Mouse (Mus musculus) frontal cortex, postnatal 36 days (tissue): ENCODE data around the gene Zfp985.
"Not testable (repeated sequence)": the region's sequence is repeated elsewhere in the genome, so short reads cannot be mapped to it uniquely, and the experiment has no call there.

Experiments
- DNase-seq, 2 experiments: peaks; one replicate each; pipeline ENCODE4 v3.0.0; 2022; ENCODE audit warnings: low spot score in 2 of 2

Gene Zfp985

GRCm38 (mm10) chr4:147553071-147553470 is at the start of gene Zfp985:
Zfp985 (plus strand) TSS chr4:147553277.
- not testable (repeated sequence) for DNase-seq

DNA sequence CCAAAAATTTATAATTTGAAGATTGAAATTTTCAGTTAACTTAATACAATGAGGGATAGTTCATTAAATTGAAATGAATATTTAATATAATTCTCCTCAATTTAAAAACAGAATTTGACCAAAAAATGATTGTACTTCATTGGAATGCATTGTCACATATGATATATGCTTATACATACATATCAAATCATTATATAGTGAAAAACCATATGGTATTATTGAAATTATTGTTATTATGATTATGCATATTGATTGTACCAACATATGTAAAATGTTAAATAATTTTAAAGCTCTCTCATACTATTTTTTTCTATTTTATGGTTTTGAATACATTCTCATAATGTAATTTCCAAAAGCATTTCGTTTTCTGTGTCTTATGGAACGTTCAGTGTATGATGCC is 43.9 kb upstream of the Zfp985 start:
- no peak for DNase-seq

DNA sequence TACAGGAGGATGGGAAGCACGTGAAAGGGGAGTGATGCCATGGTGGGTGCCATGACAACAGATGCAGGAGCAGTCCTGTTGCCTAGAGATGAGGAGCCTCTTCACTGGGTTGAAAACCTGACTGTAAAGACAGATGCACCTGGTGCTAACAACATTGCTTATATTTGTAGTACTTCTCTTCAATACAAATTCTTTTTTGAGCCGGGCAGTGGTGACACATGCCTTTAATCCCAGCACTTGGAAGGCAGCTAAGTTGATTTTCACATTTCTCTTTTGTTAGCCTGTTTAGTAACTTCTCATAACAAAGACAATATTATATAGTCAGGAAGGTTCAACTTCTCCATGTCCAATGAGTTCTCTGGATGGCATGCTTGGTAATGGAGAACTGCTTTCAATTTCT is 34.1 kb upstream of the Zfp985 start:
- no peak for DNase-seq

DNA sequence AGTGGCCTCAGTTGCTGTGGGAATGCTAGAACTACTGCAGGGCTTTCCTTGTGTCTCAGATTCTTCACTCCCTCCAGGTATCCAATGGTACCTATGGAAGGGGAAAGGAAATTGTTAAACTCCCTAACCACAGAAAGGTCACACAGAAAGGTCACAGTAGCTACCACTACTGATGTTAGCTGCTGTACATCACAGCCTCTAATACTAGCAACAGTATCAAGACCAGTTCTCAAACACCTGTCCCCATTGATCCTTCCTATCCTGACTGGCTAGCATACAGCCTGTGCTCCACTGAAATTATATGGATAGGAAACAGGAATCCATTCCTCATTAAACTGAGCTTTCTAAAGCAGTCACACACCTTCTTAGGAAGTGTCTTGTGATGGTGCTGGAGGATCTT is 33.0 kb upstream of the Zfp985 start:
- no peak for DNase-seq

DNA sequence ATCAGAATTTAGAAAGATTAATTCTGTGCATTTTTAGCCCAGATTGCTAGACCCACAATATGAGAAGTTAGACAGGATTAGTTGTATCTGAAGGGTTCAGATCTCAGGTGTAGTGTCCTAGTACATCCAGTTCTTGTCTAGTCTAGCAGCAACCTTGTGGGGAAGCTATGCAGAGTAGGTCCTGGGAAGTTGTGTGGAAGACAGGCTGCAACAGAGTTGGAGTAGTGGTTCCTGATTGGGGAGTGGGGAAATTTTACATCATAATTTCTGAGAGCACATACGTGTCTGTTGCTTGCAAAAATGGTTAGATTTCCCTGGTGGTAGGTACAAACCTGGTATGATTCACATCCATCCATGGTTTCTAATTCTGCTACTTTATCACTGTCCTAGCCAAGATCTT is 28.0 kb upstream of the Zfp985 start:
- no peak for DNase-seq

DNA sequence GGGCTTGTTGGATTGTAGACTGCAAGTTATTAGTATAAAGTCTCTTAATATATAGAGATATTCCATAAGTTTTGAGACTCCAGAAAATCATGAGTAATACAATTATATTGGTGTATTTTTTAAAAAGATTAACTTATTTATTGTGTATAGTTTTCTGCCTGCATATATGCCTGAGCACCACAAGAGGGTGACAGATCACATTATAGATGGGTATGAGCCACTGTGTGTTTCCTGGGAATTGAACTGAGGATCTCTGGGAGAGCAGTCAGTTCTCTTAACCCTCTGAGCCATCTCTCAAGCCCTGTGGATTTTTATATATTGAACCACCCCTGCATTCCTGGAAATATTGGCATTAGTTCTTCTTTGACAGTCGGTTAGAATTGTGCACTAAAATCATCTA is 22.7 kb upstream of the Zfp985 start:
- DNase-seq, result no peak

DNA sequence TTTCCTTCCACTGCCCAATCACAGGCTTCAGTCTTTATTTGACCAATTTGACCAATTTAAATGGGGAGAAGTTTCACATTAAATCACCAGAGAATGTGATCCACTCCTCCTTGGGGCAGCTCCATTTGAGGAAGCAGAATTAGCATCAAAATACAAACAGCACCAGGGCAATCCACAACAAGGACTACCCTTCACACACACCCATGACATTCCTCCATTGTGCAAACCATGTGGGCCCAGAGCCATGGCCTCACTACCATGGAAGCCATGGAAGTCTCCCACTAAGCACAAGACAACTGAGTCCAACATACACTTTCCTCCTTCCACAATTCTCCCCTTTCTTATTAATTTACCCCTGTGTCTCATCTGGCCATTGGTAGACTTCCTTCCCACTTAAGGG is 17.2 kb upstream of the Zfp985 start:
- not testable (repeated sequence) for DNase-seq

GRCm38 (mm10) chr4:147537702-147538101 is 15.4 kb upstream of the Zfp985 start:
- DNase-seq, result no peak

DNA sequence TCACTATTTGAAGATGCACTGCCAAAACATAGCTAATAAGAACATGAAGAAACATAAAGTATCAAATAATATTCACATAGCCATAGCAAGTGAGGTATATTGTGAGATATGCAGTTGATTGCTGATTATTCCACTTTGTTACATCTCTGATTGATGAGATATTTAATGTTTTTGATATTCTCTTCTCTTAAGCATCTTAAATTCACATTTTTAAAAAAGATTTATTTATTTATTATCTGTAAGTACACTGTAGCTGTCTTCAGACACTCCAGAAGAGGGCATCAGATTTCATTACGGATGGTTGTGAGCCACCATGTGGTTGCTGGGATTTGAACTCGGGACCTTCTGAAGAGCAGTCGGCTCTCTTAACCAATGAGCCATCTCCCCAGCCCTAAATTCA is 13.2 kb upstream of the Zfp985 start, which contains the start of gene Gm16503:
Gm16503 (plus strand) TSS at position 301 of the 400 bp plus-strand sequence.
- DNase-seq, result not testable (repeated sequence)

DNA sequence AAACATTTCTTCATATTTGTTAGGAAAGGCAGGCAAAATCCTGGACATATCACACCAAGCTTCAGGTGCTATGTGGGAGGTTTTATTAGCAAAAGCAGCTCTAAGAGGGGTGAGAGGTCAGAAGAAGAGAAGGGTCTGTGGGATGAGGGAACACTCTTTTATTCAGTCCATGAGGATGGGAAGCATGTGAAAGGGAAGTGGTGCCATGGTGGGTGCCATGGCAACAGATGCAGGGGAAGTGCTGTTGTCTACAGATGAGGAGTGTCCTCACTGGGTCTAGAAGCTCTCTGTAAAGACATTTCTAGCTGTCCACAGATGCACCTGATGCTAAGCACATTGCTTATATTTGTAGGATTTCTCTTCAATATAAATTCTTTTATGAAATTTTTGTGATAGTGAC is 12.0 kb upstream of the Zfp985 start:
- DNase-seq, result no peak

DNA sequence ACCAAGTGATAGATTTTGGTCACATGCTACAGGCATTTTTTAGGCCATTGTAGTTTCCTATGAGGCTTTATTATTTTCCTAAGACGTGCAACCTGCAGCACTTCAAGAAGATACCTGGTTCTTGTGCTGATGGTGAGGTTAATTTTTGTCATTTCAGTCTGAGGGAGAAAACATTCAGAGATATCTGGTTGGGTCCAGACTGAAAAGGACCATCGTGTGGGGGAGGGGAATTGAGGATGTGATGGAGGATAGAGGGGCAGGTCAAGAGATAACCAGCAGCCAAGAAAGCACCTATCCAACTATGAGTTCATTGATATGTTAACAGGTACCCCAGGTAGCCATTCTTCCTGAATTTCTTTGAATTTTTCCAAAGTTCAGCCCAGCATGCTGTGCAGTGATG is 1.3 kb downstream of the Zfp985 start:
- DNase-seq, result not testable (repeated sequence)

DNA sequence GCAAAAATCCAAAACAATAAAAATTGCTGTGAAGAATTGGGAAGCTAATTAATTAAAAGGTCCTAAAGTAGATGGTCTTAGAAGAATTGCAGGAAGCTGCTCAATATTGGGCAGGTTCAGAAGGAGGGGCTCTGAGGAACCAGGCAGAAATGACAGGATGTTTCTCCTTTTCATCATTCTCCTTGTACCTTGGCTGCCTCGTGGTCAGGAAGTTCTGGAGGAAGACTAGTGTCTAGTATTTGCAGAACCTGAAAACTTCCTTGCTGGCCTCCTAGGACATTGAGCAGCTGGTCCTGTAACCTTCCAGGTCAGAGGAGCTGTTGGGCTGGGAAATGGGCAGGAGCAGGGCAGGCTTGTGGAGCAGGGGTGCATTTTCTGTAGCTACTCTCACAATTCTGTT is 3.8 kb downstream of the Zfp985 start:
- not testable (repeated sequence) for DNase-seq

DNA sequence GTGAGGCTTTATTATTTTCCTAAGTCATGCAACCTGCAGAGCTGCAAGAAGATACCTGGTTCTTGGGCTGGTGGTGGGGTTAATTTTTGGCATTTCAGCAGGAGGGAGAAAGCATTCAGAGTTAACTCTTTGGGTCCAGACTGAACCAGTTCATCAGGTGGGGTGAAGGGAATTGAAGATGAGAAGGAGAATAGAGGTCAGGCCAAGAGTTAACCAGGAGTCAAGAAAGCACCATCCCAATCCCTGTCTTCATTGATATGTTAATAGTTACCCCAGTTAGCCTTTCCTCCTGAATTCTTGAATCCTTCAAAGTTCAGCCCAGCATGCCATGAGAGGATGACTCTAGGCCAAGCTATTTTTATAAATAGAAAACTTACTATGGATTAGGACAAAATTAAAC is 4.9 kb downstream of the Zfp985 start:
- not testable (repeated sequence) for DNase-seq

- not testable (repeated sequence) for DNase-seq
Measured at GRCm38 (mm10) chr4:147559096-147559495, 6.0 kb downstream of the Zfp985 start.

DNA sequence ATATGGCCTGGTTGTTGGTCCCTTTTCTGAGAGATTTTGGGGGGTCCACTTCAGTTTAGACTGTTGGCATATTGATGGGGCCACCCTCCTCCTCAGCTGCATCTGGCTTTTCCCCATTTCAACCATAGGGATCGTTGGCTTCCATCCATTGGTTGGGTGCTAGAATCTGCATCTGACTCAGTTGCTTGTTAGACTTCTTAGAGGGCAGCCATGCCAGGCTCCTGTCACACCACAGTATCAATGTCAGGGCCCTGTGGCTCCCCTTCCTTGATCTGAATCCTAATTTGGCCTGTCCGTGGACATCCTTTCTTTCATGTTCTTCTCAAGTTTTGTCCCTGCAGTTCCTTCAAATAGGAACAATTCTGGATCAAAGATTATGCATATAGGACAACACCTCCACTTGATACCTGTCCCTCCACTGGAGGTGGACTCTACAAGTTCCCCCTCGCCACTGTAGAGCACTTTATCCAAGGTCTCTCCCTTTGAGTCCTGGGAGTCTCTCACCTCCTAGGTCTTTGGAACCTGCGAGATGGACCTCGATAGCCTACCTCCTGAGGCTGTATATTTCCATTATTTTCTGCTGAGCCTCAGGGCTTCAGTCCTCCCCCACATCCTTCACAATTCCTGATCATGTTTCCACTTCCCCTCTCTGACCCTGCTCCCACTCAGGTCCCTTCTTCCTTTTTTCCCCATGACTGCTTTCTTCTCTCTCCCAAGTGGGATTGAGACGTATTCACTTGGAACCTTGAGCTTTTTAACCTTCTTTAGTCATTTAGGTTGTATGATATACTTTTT is 12.5 kb downstream of the Zfp985 start:
- no peak for DNase-seq

DNA sequence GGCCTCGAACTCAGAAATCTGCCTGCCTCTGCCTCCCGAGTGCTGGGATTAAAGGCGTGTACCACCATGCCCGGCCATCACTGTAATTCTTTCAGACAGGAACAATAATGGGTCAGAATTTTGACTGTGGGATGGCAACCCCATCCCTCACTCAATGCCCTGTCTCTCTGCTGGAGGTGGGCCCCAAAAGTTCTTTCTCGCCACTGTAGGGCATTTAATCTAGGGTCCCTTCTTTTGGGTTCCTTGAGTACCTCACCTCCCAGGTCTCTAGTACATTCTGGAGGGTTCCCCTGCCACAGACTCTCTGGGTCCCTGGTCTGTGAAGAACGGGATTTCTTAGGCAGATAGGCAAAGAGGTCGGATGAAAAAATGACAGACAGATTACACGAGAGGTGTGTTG is 18.1 kb downstream of the Zfp985 start:
- not testable (repeated sequence) for DNase-seq

DNA sequence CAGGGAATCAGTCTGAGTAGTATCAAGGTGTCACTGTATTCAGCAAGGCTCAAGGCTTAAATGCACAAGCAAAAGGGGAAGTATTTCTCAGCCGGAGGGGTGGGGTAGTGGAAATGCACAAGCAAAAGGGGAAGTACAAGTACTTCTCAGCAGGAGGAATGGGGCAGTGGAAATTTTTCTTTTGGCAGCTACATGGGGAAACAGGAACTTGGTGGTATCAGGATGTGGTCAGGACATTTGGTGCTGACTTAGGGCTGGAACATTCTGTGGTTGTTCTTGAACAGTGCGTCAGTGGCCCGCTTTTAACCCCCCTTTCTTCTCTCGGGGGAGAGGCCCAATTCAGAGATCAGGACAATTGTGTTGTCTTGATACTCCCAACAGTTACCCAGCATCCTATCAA is 26.3 kb downstream of the Zfp985 start:
- DNase-seq, result not testable (repeated sequence)

DNA sequence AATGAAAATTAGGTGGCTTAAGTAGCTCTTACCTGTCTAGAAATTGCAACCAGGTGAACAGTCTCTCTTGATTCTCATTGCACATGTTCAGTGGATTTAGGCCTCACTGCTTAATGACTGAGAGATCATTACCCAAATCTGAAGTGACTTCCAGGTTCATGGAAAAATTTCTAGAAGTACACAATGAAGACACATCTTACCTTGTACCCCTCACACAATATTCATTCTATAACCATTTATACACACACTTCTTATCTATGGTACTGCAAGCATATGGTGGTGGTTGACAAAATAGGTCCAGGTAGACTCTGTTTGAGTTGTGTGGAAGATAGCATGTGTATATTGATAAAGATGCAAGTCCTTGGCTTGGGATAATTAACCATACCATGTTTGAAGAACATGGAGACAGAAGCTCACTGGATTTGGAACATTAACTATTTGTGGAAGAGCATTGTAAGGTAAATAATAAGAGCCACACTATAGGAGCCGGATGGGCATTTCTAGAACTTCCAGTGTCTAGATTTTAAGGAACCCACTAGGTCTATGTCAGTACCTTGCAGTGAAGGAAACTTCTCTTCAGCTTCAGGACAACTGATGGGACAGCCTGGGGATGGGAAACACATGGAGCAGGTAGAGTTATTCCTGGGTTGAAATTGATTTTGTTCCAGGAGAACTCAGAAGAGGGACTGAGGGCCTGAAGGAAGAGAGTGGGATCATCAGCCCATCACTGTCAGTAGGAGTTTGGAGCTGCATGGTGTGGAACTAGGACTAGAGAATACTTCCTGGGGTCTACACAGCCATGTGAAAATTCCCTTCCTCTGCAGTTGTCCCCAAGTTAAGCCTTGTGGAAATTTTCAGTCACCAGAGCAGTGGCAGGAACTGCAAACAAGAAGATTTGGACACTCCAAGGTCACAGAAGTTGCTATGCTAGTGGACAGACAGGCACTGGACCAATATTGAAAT is 33.7 kb downstream of the Zfp985 start:
- DNase-seq, result no peak

DNA sequence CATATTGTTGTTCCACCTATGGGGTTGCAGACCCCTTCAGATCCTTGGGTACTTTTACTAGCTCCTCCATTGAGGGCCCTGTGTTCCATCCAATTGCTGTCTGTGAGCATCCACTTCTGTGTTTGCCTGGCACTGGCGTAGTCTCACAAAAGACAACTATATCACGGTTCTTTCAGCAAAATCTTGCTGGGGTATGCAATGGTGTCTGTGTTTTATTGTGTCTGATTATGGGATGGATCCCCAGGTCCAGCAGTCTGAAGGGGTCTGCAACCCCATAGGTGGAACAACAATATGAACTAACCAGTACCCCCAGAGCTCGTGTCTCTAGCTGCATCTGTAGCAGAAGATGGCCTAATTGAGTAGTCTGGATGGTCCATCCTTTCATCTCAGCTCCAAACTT is 41.6 kb downstream of the Zfp985 start:
- not testable (repeated sequence) for DNase-seq

DNA sequence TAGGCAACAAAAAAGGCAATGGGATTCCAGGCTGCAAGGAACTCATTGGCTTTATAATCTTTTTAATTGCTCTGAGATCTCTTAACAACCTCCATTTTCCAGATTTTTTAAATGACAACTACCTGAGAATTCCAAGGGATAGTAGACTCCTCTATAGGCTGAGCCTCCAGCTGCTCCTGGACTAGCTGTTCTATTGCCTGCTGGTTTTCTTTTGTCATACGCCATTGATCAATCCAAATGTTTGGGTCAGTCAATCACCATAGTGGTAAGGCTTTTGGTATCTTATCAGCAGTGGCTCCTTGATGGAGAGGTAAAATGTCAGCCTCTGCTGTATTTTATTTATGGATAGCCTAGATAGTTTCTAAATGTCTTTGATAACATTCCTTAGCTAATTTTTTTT is 44.6 kb downstream of the Zfp985 start:
- no peak for DNase-seq

GRCm38 (mm10) chr4:147598831-147599230 is 45.8 kb downstream of the Zfp985 start:
- DNase-seq, result no peak

DNA sequence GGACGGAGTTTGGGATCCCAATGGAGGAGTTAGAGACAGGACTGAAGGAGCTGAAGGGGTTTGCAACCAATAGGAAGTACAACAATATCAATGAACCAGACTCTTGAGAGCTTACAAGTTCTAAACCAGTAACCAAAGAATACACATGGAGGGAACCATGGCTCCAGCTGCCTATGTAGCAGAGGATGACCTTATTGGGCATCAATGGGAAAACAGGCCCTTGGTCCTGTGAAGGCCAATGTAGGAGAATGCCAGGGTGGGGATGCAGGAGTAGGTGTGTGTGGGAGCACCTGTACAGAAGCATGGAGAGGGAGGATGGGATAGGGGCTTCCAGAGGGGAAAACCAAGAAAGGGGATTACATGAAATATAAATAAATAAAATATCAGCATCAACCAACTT is 48.8 kb downstream of the Zfp985 start:
- DNase-seq, result no peak

DNA sequence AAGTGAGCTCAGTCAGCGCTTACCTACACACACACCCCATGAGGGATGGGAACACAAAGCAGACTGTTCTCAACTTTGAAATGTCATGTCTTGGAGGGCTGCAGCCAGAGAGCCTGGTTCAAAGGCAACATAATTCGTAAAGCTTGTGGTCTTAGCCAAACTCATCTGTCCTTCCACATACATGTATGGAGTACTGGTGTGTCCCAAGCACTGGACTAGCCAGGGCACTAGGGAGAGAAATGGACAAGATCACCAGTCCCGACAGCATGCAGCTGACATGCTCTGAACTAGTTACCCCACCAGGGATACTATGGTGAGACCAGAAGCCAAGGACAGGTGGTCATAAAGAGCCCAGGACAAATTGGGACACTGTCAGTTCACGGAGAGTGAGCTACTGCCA is 50.7 kb downstream of the Zfp985 start:
- DNase-seq, result no peak
